Mouse (Mus musculus) heart, embryonic 15.5 days (tissue): ENCODE data around the gene Gpr89. TPM values are rescaled to one million over a fixed set of nuclear protein-coding genes. Genes with fewer than 3 reads are reported as not detected.
A peak's percentile ranks its signal among the peaks of the same experiment; 100 is the strongest.

Source experiments
- ATAC-seq: fragments of 200-750 bp; cut with Nextera tagmentation; replicated peaks from 2 replicates; pipeline ENCODE4 v1.8.0; 2017; ENCODE audit warnings: low read depth, moderate TSS enrichment; ENCODE audit not compliant: insufficient number of reproducible peaks, insufficient read depth, low FRiP score
- H3K27ac ChIP-seq: fragments of 300-500 bp; sonication (generic); 2 replicates; pipeline ENCODE4 v1.5.1; 2015; ENCODE audit warnings: mild to moderate bottlenecking, inconsistent platforms
- H3K27me3 ChIP-seq: fragments of 300-500 bp; sonication (generic); 2 replicates; pipeline ENCODE4 v1.6.1; 2015; ENCODE audit warnings: inconsistent platforms
- H3K36me3 ChIP-seq: fragments of 300-500 bp; sonication (generic); 2 replicates; pipeline ENCODE4 v1.6.1; 2015; ENCODE audit warnings: mild to moderate bottlenecking, inconsistent platforms
- H3K4me1 ChIP-seq: fragments of 300-500 bp; sonication (generic); replicated peaks from 2 replicates; pipeline ENCODE4 v1.6.1; 2015; ENCODE audit warnings: inconsistent platforms
- H3K4me2 ChIP-seq: fragments of 300-500 bp; sonication (generic); 2 replicates; pipeline ENCODE4 v1.6.1; 2015; ENCODE audit warnings: inconsistent platforms, mild to moderate bottlenecking, moderate library complexity
- H3K4me3 ChIP-seq: fragments of 300-500 bp; sonication (generic); 2 replicates; pipeline ENCODE4 v1.5.1; 2015; ENCODE audit warnings: mild to moderate bottlenecking, inconsistent platforms
- H3K9ac ChIP-seq: fragments of 300-500 bp; sonication (generic); 2 replicates; pipeline ENCODE4 v1.6.1; 2015; ENCODE audit warnings: mild to moderate bottlenecking, inconsistent platforms
- H3K9me3 ChIP-seq: fragments of 300-500 bp; sonication (generic); replicated peaks from 2 replicates; pipeline ENCODE4 v1.6.1; 2016; ENCODE audit warnings: inconsistent platforms
- WGBS: fragments of 180-500 bp; shearing (Covaris S2); methylation state at CpG from one replicate; pipeline ENCODE4 v1.1.7; 2015; ENCODE audit warnings: mixed read lengths; 5-methylcytosine and 5-hydroxymethylcytosine counted together
- polyA plus RNA-seq: library from polyadenylated mRNA; unstranded; fragments of >200 nt; fragmentation: Nextera tagmentation; extraction: Ambion mirVana; gene quantifications from 2 replicates; pipeline ENCODE4 v1.2.1, GENCODE M21; 2015

Gene Gpr89
- 24.6 and 28.6 TPM in 2 replicates for polyA plus RNA-seq

- peaks cover 9% of the 10 kb centered on the region for H3K4me1 ChIP-seq
- peak within 1 kb of the TSS; percentile 85 for H3K4me2 ChIP-seq
- peak; percentile 95 for ATAC-seq
- H3K9me3 ChIP-seq: no peaks in the 10 kb centered on the region
- H3K27me3 ChIP-seq: peaks cover 13% of the 10 kb centered on the region
- H3K36me3 ChIP-seq: no peaks in the 10 kb centered on the region
- peak within 1 kb of the TSS; percentile 24; the same call in 1 of the 2 replicates for H3K27ac ChIP-seq
- H3K4me3 ChIP-seq: peak within 1 kb of the TSS; percentile 87
- peak within 1 kb of the TSS; percentile 85 for H3K9ac ChIP-seq
- WGBS: 0% methylated on average over 40 of the region's 40 CpGs
These were observed at the start of gene Gpr89 for GRCm38 (mm10) chr3:96904851-96905541. TSS of gene Gpr89 (minus strand) at chr3:96905346.

GRCm38 (mm10) chr3:96953489-96954233, 48.5 kb upstream of the Gpr89 start:
- H3K9me3 ChIP-seq: no peaks in the 10 kb centered on the region
- WGBS: 27% methylated on average over 14 of the region's 14 CpGs
- no peak overlapping the region for H3K9ac ChIP-seq
- peak; percentile 78 for ATAC-seq
- H3K27me3 ChIP-seq: no peaks in the 10 kb centered on the region
- peak overlapping the region; percentile 43 for H3K4me2 ChIP-seq
- peak overlapping the region; percentile 68 for H3K27ac ChIP-seq
- H3K4me3 ChIP-seq: no peak overlapping the region
- no peaks in the 10 kb centered on the region for H3K36me3 ChIP-seq
- H3K4me1 ChIP-seq: peaks cover 17% of the 10 kb centered on the region

- no peak for ATAC-seq
- peaks cover 5% of the 10 kb centered on the region for H3K27me3 ChIP-seq
- no peak overlapping the region for H3K9ac ChIP-seq
- H3K4me2 ChIP-seq: no peak overlapping the region
- H3K4me1 ChIP-seq: 0 out of 2 replicates have a peak, but pooled peaks cover 3% of the 10 kb centered on the region
- H3K4me3 ChIP-seq: no peak overlapping the region
- H3K36me3 ChIP-seq: no peaks in the 10 kb centered on the region
- no peaks in the 10 kb centered on the region for H3K9me3 ChIP-seq
- 71% methylated on average over 2 of the region's 2 CpGs for WGBS
- H3K27ac ChIP-seq: no peak overlapping the region
These were observed 37.6 kb upstream of the Gpr89 start for GRCm38 (mm10) chr3:96942706-96943105.

GRCm38 (mm10) chr3:96938738-96939137, 33.6 kb upstream of the Gpr89 start:
- H3K36me3 ChIP-seq: no peaks in the 10 kb centered on the region
- peak overlapping the region; percentile 49 for H3K4me2 ChIP-seq
- peak; percentile 68; the same call in 1 of the 2 replicates for ATAC-seq
- H3K9me3 ChIP-seq: no peaks in the 10 kb centered on the region
- peaks cover 14% of the 10 kb centered on the region for H3K27me3 ChIP-seq
- WGBS: 7% methylated on average over 11 of the region's 11 CpGs
- H3K9ac ChIP-seq: no peak overlapping the region
- peak overlapping the region; percentile 21; the same call in 1 of the 2 replicates for H3K4me3 ChIP-seq
- H3K27ac ChIP-seq: no peak overlapping the region
- H3K4me1 ChIP-seq: 0 out of 2 replicates have a peak, but pooled peaks cover 3% of the 10 kb centered on the region

- Histone ChIP-seq H3K9me3 (no peaks in the 10 kb centered on the region), H3K36me3 (no peaks in the 10 kb centered on the region), H3K4me2 (no peak overlapping the region), H3K27me3 (peaks cover 14% of the 10 kb centered on the region), H3K4me1 (0 out of 2 replicates have a peak, but pooled peaks cover 3% of the 10 kb centered on the region), H3K4me3 (no peak overlapping the region), H3K27ac (no peak overlapping the region), H3K9ac (no peak overlapping the region)
- no peak for ATAC-seq
- whole genome bisulfite sequencing: 46% methylated on average over 5 of the region's 5 CpGs
These were observed 32.5 kb upstream of the Gpr89 start for GRCm38 (mm10) chr3:96937606-96938005.

- WGBS: 9% methylated on average over 6 of the region's 6 CpGs
- Histone ChIP-seq H3K4me2 (no peak overlapping the region), H3K9ac (no peak overlapping the region), H3K27ac (no peak overlapping the region), H3K4me1 (peaks cover 6% of the 10 kb centered on the region), H3K27me3 (peaks cover 14% of the 10 kb centered on the region), H3K9me3 (no peaks in the 10 kb centered on the region), H3K4me3 (no peak overlapping the region), H3K36me3 (no peaks in the 10 kb centered on the region)
- ATAC-seq: no peak
These were observed 31.1 kb upstream of the Gpr89 start for GRCm38 (mm10) chr3:96936241-96936640.

GRCm38 (mm10) chr3:96931261-96931681, 26.1 kb upstream of the Gpr89 start:
- WGBS: 39% methylated on average over 5 of the region's 5 CpGs
- Histone ChIP-seq H3K27me3 (no peaks in the 10 kb centered on the region), H3K36me3 (no peaks in the 10 kb centered on the region), H3K9ac (no peak overlapping the region), H3K4me2 (peak overlapping the region; percentile 40), H3K4me1 (peaks cover 12% of the 10 kb centered on the region), H3K9me3 (no peaks in the 10 kb centered on the region), H3K27ac (no peak overlapping the region), H3K4me3 (no peak overlapping the region)
- ATAC-seq: no peak

- no peak within 1 kb of the TSS for H3K27ac ChIP-seq
- no peak within 1 kb of the TSS for H3K4me2 ChIP-seq
- 64% methylated on average over 6 of the region's 6 CpGs for WGBS
- H3K9me3 ChIP-seq: no peaks in the 10 kb centered on the region
- H3K4me3 ChIP-seq: no peak within 1 kb of the TSS
- H3K36me3 ChIP-seq: no peaks in the 10 kb centered on the region
- peaks cover 6% of the 10 kb centered on the region for H3K4me1 ChIP-seq
- ATAC-seq: no peak
- H3K27me3 ChIP-seq: no peaks in the 10 kb centered on the region
- H3K9ac ChIP-seq: no peak within 1 kb of the TSS
These were observed 20.8 kb upstream of the Gpr89 start, which contains the start of gene Gja8 for GRCm38 (mm10) chr3:96925920-96926319. TSS of gene Gja8 (minus strand) at chr3:96926020.

- H3K36me3 ChIP-seq: no peaks in the 10 kb centered on the region
- no peak overlapping the region for H3K27ac ChIP-seq
- no peak for ATAC-seq
- H3K4me2 ChIP-seq: no peak overlapping the region
- no peaks in the 10 kb centered on the region for H3K4me1 ChIP-seq
- no peak overlapping the region for H3K9ac ChIP-seq
- 73% methylated on average over 4 of the region's 4 CpGs for WGBS
- H3K9me3 ChIP-seq: no peaks in the 10 kb centered on the region
- H3K4me3 ChIP-seq: no peak overlapping the region
- H3K27me3 ChIP-seq: no peaks in the 10 kb centered on the region
These were observed 19.5 kb upstream of the Gpr89 start for GRCm38 (mm10) chr3:96924631-96925030.

GRCm38 (mm10) chr3:96920991-96921390, 15.8 kb upstream of the Gpr89 start:
- no peaks in the 10 kb centered on the region for H3K36me3 ChIP-seq
- no peak for ATAC-seq
- H3K4me1 ChIP-seq: no peaks in the 10 kb centered on the region
- H3K27me3 ChIP-seq: no peaks in the 10 kb centered on the region
- H3K4me3 ChIP-seq: no peak overlapping the region
- 72% methylated on average over 7 of the region's 7 CpGs for WGBS
- no peak overlapping the region for H3K27ac ChIP-seq
- no peak overlapping the region for H3K4me2 ChIP-seq
- no peaks in the 10 kb centered on the region for H3K9me3 ChIP-seq
- no peak overlapping the region for H3K9ac ChIP-seq

- Histone ChIP-seq H3K9me3 (no peaks in the 10 kb centered on the region), H3K4me3 (peak overlapping the region; percentile 87), H3K36me3 (no peaks in the 10 kb centered on the region), H3K4me2 (peak overlapping the region; percentile 85), H3K27me3 (peaks cover 13% of the 10 kb centered on the region), H3K4me1 (peaks cover 9% of the 10 kb centered on the region), H3K27ac (no peak overlapping the region), H3K9ac (peak overlapping the region; percentile 85)
- WGBS: 40% methylated on average over 9 of the region's 9 CpGs
- ATAC-seq: no peak
These were observed 446 bp upstream of the Gpr89 start for GRCm38 (mm10) chr3:96905592-96905991.
